Mouse (Mus musculus): Measurements from ENCODE around the gene Rplp1. TPM values are rescaled to one million over a fixed set of nuclear protein-coding genes. Genes with fewer than 3 reads are reported as not detected.

Rplp1 gene
- total RNA-seq (2022) = 1,000 to 10,000 TPM; 1,353 to 1,799 (median 1,659) TPM

DNA sequence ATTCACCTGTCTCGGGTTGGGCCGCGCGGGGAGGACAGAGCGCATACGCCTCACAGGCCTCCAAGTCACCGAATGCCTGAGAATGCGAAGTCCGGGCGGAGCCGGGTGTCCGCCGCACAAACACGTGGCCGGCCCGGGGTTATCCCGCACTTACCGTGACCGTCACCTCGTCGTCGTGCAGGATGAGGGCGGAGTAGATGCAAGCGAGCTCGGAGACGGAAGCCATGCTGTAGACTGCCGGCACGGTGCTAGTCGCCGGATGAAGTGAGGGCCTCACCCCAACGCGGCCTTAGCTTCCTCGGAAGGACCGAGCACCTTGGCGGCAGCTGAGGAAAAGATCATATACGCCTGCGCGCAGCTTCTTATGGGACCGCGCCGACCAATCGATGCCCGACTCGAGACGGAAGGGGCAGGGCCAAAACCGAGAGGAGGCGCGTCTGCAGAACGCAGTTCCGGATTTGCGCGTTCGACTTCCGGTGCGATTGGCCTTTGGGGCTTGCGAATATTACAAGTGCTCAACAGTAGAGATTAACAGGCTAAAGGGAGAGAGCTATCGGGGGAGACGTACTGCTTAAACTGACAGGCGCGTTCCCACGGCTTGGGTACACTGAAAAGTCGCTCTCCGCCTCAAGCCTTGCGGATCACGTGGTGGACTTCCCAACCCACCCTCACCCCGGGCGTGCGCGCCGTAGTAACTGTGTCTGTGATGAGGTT, at the start of gene Rplp1:
TSS of gene Rplp1 (minus strand) at position 340 of the 714 bp plus-strand sequence.
- DNase-seq (ENCODE audit: low spot score in 2 of 2) = peak; percentile 96 to 97

DNA sequence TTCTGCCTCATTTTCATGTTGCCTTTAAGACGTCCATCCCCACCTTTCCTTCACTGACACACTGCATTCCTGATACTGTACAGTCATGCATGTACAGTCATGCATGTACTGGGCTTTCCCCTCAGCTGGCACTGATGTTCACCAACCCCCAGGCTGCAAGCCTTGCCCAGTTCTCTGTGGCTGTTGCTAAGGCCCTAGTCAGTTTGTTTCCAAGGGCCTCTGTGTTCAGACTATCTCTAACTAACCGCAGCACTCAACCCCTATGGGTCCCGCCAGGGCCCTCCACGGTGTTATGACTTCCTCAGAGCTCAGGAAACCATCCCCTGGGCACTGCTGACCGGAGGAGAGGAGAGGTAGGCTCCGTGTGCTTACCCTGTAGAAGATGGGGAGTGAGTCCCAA, 49.0 kb upstream of the Rplp1 start:
- no peak for DNase-seq (ENCODE audit: low spot score in 2 of 2)

GRCm38 (mm10) chr9:61961181-61961580, 46.8 kb upstream of the Rplp1 start:
- DNase-seq (ENCODE audit: low spot score in 2 of 2) = no peak

DNA sequence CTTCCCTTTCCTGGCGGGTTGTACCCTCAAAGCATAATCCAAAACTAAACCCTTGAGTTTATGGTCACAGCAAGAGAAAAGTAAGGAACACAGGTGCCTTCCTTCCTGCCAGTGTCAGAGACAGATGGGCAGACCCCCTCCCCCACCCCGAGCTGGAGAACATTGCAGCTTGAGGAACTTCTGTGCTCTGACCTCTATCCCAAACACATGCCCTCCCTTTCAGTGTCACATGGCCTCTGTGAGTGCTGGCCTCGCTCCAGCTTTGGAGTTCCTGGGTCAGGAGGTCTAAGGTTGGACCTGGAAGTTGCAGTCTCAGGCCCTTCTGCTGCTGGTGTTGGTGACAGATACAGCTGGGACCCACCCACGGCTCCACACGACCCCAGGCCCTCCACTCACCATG, 46.4 kb upstream of the Rplp1 start:
- no peak for DNase-seq (ENCODE audit: low spot score in 2 of 2)

GRCm38 (mm10) chr9:61959921-61960569, 45.7 kb upstream of the Rplp1 start:
- DNase-seq (ENCODE audit: low spot score in 2 of 2) = no peak

- no peak for DNase-seq (ENCODE audit: low spot score in 2 of 2)
These were observed 40.4 kb upstream of the Rplp1 start for GRCm38 (mm10) chr9:61954707-61955106.

GRCm38 (mm10) chr9:61952241-61952640, 37.9 kb upstream of the Rplp1 start:
- no peak for DNase-seq (ENCODE audit: low spot score in 2 of 2)

- peak in 1 of 2 experiments; percentile 58 for DNase-seq (ENCODE audit: low spot score in 2 of 2)
These were observed 33.3 kb upstream of the Rplp1 start for GRCm38 (mm10) chr9:61947402-61948346.

DNA sequence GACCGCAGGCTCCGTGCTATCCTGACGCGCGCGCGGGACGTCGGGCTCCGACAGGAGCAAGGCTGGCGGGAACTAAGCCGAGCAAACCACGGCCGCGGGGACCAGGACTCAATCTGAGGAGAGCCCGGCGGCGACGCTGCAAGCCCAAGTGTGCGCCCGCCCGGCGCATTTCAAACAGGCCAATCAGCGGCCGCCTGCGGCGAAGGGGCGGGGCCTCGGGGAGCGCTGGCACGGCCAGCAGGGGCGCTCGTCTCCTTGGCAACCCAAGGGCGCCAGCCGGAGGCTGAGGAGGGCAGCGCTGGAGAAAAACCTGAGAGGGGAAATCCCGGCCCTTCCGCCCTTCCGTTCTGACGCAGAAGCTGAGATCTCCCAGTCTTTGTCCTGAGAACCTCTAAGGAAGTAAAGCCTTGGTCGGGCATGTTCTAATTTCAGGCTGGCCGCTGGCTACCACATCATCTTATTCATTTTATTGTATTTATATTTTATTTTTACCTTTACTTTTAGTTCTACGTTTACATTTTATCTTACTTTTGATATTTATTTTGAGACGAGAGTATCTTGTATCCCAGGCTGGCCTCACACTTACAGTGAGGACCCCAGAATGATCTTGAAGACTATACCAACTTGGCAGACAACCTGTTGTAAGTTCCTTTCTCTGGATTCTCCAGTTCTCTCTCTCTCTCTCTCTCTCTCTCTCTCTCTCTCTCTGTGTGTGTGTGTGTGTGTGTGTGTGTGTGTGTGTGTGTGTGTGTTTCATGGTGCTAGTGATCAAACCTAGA, 32.5 kb upstream of the Rplp1 start, which contains the start of gene Kif23:
TSS of gene Kif23 (minus strand) at position 152 of the 779 bp plus-strand sequence.
- DNase-seq (ENCODE audit: low spot score in 2 of 2) = peak; percentile 83 to 90

GRCm38 (mm10) chr9:61945973-61946611, 31.8 kb upstream of the Rplp1 start:
- no peak for DNase-seq (ENCODE audit: low spot score in 2 of 2)

GRCm38 (mm10) chr9:61941054-61941453, 26.7 kb upstream of the Rplp1 start:
- DNase-seq (ENCODE audit: low spot score in 2 of 2) = no peak

DNA sequence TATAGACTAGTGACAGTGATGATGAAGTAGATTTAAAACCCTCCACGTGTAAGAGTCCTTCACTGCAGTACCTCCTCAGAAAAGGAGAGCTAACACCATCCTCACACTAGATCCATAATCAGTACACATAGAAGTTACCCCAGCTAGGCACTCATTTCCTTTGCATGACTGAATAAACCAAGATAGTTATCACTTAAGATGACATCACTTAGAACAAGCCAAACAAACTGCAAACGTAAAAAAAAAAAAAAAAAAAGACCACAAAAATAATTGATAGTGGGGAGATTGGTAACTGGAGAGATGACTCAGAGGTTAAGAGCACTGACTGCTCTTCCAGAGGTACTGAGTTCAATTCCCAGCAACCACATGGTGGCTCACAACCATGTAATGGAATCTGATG, 19.0 kb upstream of the Rplp1 start:
- no peak for DNase-seq (ENCODE audit: low spot score in 2 of 2)

- DNase-seq (ENCODE audit: low spot score in 2 of 2) = no peak
These were observed 17.7 kb upstream of the Rplp1 start for GRCm38 (mm10) chr9:61932009-61932408.

- no peak for DNase-seq (ENCODE audit: low spot score in 2 of 2)
These were observed 10.8 kb upstream of the Rplp1 start for GRCm38 (mm10) chr9:61925086-61925660.

GRCm38 (mm10) chr9:61920331-61920730, 6.0 kb upstream of the Rplp1 start:
- no peak for DNase-seq (ENCODE audit: low spot score in 2 of 2)

- DNase-seq (ENCODE audit: low spot score in 2 of 2) = no peak
These were observed 5.1 kb upstream of the Rplp1 start for GRCm38 (mm10) chr9:61919464-61919863.

DNA sequence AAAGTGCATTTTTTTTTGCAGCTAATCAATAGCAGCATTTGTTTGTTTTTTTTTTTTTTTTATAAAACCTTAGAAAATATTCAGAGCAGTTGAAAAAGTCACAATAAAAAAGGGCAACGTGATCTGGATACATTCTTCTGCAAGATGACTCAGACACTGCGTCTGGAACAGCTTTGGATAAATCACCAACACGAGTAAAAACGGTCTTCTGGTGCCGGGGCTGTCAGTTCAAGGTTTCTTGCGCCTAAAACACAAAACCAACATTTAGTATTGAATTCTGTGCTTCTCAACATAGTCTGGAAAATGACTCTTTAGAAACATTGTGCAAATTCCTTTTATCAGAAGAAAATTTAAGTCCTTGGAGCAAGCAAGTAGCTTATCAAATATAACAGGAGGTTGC, 3.1 kb upstream of the Rplp1 start:
- no peak for DNase-seq (ENCODE audit: low spot score in 2 of 2)

DNA sequence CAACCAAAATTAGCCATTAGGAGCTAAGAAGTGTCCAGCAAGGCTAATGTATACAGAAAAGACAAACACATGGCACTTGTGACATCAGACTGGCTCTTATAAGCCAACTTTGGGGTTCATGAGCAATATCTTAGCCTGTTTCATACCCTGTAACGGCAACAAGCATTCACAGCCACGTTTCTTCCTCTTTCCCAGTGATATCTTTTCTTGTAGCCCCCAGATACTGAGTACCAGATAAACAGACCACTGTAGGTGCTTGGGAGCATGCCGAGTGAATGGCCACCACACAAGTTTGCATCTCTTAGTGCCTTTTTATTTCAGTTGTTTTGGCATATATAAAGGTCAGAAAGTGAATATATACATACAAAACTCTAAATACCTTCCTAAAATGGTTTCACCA, 2.6 kb upstream of the Rplp1 start:
- DNase-seq (ENCODE audit: low spot score in 2 of 2) = no peak

DNA sequence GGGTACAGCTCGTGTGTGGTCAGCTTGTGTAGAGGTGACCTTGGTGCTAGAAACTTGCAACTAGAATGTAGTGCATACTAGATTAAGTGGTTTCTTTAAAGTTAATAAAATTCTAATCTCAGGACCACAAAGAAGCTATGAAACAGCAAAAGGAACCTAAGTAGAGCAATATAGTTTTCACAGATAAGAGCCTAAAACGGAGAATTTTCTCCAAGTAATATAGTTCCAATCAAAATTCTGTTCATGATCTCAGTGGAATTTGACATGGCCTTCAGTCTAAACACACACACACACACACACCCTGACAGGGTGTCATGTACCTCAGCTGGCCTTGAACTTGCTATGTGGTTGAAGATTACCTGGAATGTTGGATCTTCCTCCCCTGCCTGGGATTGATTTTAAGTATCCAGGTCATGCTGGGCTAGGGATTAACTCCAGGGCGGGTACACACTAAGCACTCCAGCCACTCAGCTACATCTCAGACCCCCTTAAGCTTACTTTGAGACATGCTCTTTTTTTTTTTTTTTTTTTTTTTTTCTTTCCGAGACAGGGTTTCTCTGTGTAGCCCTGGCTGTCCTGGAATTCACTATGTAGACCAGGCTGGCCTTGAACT, 1.2 kb upstream of the Rplp1 start:
- DNase-seq (ENCODE audit: low spot score in 2 of 2) = no peak

DNA sequence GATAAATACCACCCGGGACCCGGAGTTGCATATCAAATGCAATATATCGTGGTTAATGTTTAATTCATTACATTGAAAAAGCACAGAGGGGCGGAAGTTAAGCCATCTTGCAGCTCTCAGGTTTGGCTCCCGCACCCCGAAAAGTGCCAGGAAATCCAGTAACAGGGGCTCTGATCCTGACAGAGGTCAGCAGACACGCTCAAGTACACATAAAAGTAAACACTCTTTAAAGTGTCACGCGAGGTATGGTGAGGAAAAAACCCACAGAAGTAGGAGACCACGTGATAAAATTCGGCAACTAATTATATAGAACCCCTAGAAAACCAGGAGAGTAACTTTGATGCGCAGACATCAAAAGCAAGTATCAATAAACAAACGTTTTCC, 567 bp upstream of the Rplp1 start:
- no peak for DNase-seq (ENCODE audit: low spot score in 2 of 2)

All from layer of hippocampus, adult 8-10 months (tissue).